In genomic region chr13:110568482-110569179, GRCm38 (mm10) we compare ENCODE assay signal across 14 mouse cellular contexts.
A peak's percentile ranks its signal among the peaks of the same experiment; 100 is the strongest.
DNase-seq lines count a peak whose midpoint lies in the region; ATAC-seq lines count a peak whose summit lies in the region.
"Had no signal": no experiment of that assay in that cellular context is flagged by ENCODE, and none has a peak within 500 bp of the region (broad histone marks: within the 10 kb centered on the region; RNA-seq: fewer than 3 reads in every experiment).

No protein-coding gene starts in this region.

- no peaks in the 10 kb centered on the region for H3K27me3 ChIP-seq in heart, embryonic 10.5 days (ENCODE audit: insufficient read depth, poor library complexity, severe bottlenecking)
- H3K27me3 ChIP-seq in hindbrain, embryonic 16.5 days (replicated peaks; ENCODE audit: control insufficient read depth, insufficient read depth, low read length): no peaks in the 10 kb centered on the region
- H3K27me3 ChIP-seq: embryonic facial prominence, embryonic 15.5 days; forebrain, embryonic 13.5 days; limb, embryonic 15.5 days; midbrain, embryonic 12.5 days had no signal

- H3K4me2 ChIP-seq in hindbrain, embryonic 16.5 days (ENCODE audit: low read length): no peak overlapping the region
- H3K4me2 ChIP-seq: embryonic facial prominence, embryonic 15.5 days; forebrain, embryonic 13.5 days; limb, embryonic 15.5 days; midbrain, embryonic 12.5 days had no signal

- H3K9ac ChIP-seq in hindbrain, embryonic 16.5 days (ENCODE audit: low read depth, low read length): no peak overlapping the region
- H3K9ac ChIP-seq: embryonic facial prominence, embryonic 15.5 days; forebrain, embryonic 13.5 days; limb, embryonic 15.5 days; midbrain, embryonic 12.5 days had no signal

- DNase-seq in heart, adult 8-10 months (ENCODE audit: low spot score): peak; percentile 44
- no peak for DNase-seq in heart, embryonic 10.5 days (ENCODE audit: low spot score)
- DNase-seq in spleen, postnatal 36 days (ENCODE audit: low spot score in 2 of 2): peak; percentile 49 to 50
- no peak for DNase-seq in spleen, postnatal 14 days (ENCODE audit: low spot score in 2 of 2)
- peak; percentile 53 for DNase-seq in lung, postnatal 25 days (ENCODE audit: low spot score)
- no peak for DNase-seq in cerebellum, postnatal 25 days
- no peak for DNase-seq in frontal cortex, postnatal 36 days (ENCODE audit: low spot score in 2 of 2)
- DNase-seq: adrenal gland, postnatal 14 days; gastrocnemius, postnatal 10 days had no signal

- peaks cover 7% of the 10 kb centered on the region for H3K4me1 ChIP-seq in heart, embryonic 10.5 days
- H3K4me1 ChIP-seq in hindbrain, embryonic 16.5 days (ENCODE audit: control insufficient read depth, insufficient read depth, low read depth, low read length): peaks cover 2% of the 10 kb centered on the region; the same call in 1 of the 2 replicates
- H3K4me1 ChIP-seq: limb, embryonic 15.5 days had no signal

- H3K4me3 ChIP-seq in heart, embryonic 10.5 days: no peak overlapping the region
- no peak overlapping the region for H3K4me3 ChIP-seq in hindbrain, embryonic 16.5 days (ENCODE audit: low read length)
- H3K4me3 ChIP-seq: embryonic facial prominence, embryonic 15.5 days; forebrain, embryonic 13.5 days; limb, embryonic 15.5 days; midbrain, embryonic 12.5 days had no signal

- H3K9me3 ChIP-seq in heart, embryonic 10.5 days: no peaks in the 10 kb centered on the region
- H3K9me3 ChIP-seq in hindbrain, embryonic 16.5 days (ENCODE audit: control insufficient read depth, low read length): no peaks in the 10 kb centered on the region
- H3K9me3 ChIP-seq: embryonic facial prominence, embryonic 15.5 days; forebrain, embryonic 13.5 days; limb, embryonic 15.5 days; midbrain, embryonic 12.5 days had no signal

- WGBS in heart, embryonic 10.5 days: 67% methylated on average over 8 of the region's 8 CpGs
- 88% methylated on average over 8 of the region's 8 CpGs for WGBS in hindbrain, embryonic 16.5 days

- no peak for ATAC-seq in hindbrain, embryonic 16.5 days
- ATAC-seq: forebrain, embryonic 13.5 days had no signal

- H3K36me3 ChIP-seq in heart, embryonic 10.5 days: no peaks in the 10 kb centered on the region
- H3K36me3 ChIP-seq in hindbrain, embryonic 16.5 days (ENCODE audit: control insufficient read depth, insufficient read depth, low read length): no peaks in the 10 kb centered on the region
- H3K36me3 ChIP-seq: embryonic facial prominence, embryonic 15.5 days; limb, embryonic 15.5 days; midbrain, embryonic 12.5 days had no signal

- H3K27ac ChIP-seq in heart, embryonic 10.5 days: no peak overlapping the region
- no peak overlapping the region for H3K27ac ChIP-seq in hindbrain, embryonic 16.5 days (ENCODE audit: low read depth, low read length)
- H3K27ac ChIP-seq: embryonic facial prominence, embryonic 15.5 days; forebrain, embryonic 13.5 days; limb, embryonic 15.5 days; midbrain, embryonic 12.5 days had no signal

Comparison
In these comparisons a context has a peak if more than half of its experiments do, and no peak if none do; other contexts are left out.
1. DNase-seq: peak in heart, adult 8-10 months (single experiment), spleen, postnatal 36 days (2 of 2) and lung, postnatal 25 days (single experiment); none in heart, embryonic 10.5 days (single experiment), spleen, postnatal 14 days (0 of 2), cerebellum, postnatal 25 days (0 of 2) and frontal cortex, postnatal 36 days (0 of 2).